Mouse (Mus musculus): ENCODE measurements around the gene Pgpep1l.

DNA sequence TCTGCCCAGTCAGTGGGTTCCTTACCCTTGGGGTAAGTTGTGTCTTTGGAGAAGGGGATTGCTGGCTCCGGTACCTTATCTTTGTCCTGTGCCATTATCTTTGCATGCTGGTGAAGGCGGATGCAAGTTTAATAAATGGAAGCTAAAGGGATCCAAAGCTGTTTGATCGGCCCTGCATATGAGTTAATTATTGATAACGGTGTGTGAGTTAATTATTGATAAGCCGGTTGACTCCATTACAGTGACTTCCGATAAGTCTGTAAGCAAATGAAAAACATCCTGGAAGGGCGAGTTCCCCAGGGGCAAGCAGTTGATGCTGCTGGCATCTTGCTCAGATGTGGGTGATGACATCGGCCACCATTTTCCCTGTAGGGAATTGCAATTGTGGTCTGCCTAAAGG lies 42.7 kb upstream of the Pgpep1l start:
- TF ChIP-seq USF1 (IDR thresholded peaks at IDR 0.05; ENCODE audit: low read depth): no peak
- TF ChIP-seq CTCF (IDR thresholded peaks at IDR 0.05; ENCODE audit: control insufficient read depth, insufficient read depth, insufficient read length): no peak
